Mouse (Mus musculus): ENCODE data around the gene Tmem86b. TPM values are rescaled to one million over a fixed set of nuclear protein-coding genes. Genes with fewer than 3 reads are reported as not detected.

Tmem86b gene
- total RNA-seq, 2 experiments from 2014 or later = 15.4 to 20.8 TPM

DNA sequence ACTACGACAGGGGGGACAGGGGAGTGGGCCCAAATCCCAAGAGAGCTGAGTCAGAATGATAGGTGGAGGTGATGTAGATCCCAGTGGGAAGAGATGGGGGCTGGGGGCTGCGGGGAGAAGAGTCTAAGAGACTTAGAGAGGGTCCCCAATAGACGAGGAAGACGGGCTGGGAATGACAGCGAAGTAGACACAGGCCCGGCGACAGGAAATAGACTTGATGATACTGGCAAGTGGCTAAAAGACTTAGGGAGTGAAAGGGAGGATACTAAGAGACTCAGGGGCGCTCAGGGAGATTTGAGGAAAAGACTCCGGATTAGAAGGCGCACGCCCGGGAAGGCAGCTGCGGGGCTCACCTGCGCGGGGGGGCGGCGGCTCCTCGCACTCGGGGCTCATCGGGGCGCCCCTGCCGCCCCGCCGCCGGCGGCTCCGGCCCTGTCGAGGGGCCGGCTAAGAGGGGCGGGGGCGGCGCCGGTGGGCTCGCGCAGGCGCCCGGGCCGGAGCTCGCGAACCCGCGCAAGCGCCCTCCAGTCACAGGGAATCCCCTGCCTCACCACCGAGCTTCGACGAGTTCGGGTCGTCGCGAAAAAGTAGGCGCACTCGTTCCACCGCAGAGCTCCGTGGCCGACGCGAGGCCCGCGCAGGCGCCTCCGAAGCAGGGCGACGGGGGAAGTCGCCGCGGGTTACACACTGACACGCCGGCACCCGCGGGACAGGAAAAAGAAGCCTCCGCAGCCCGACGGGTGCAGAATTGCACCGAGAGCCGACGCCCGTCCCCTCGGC is 27.1 kb upstream of the Tmem86b start:
- H3K27ac ChIP-seq = peak overlapping the region; percentile 98
- peak overlapping the region; percentile 97 for H3K4me3 ChIP-seq
- no peak for DNase-seq (ENCODE audit: extremely low spot score in 1 of 2, low spot score in 2 of 2)
- intact Hi-C loops (cut with DNase I) = loop anchor here (2.0 kb wide), 1 partner anchor 26 kb away; the partner anchor contains the start of gene Hspbp1
- no peak for TF ChIP-seq CTCF (IDR thresholded peaks at IDR 0.05)

DNA sequence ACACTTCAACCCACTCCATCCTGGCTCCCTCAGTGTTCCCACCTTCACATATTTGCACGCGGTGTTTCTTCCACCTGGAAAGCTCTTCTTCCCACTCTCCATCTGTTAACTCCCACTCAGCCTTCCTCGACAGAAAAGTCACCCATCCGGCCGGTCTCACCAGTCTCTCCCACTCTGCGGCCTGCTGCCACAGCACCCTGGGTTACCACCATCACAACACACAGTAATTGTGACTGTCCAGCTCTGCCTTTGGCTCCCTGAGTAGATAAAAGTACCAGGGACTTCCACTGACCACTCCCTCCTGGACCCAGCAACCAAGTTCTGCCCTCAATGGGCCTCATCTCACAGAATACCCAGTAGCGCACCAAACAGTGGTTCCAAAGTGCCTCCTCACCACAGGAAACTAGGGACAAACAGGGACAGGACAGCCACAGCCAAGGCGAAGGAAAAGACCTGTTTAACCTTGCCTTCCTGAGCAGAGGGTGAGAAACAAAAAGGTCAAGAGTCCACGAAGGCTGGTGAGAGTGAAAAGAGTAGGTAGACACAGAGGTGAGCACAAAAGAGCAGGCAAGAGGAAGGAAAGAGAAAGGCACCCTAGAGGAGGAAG is 26.4 kb upstream of the Tmem86b start:
- Histone ChIP-seq H3K4me3 (peak overlapping the region; percentile 97), H3K27ac (peak overlapping the region; percentile 98)
- DNase-seq (ENCODE audit: extremely low spot score in 1 of 2, low spot score in 2 of 2) = peak; percentile 51 to 66
- TF ChIP-seq CTCF (IDR thresholded peaks at IDR 0.05) = no peak
- intact Hi-C loops (cut with DNase I) = loop anchor here (2.0 kb wide), 1 partner anchor 27 kb away; the partner anchor contains the start of gene Hspbp1

DNA sequence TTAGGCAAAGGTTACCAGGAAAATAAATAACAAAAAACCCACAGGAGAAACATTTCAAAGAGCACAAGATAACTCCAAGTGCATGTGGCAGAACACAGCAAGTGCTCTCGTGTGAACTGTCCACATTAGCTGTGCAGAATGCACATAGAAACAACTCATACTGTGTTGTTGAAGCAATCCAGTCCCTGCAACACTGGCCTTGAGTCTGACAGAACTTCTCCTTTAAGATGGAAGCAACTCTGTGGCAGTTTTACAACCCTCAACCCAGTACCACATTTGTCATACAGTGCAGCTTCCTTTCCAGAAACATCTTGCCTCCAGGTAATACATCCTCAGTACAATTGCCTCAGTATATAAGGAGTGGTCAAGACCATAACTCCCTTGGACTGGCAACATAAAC is 25.6 kb upstream of the Tmem86b start:
- Histone ChIP-seq H3K4me3 (peak overlapping the region; percentile 97), H3K27ac (peak overlapping the region; percentile 10)
- no peak for DNase-seq (ENCODE audit: extremely low spot score in 1 of 2, low spot score in 2 of 2)
- intact Hi-C loops (cut with DNase I) = no loop called here
- no peak for TF ChIP-seq CTCF (IDR thresholded peaks at IDR 0.05)

DNA sequence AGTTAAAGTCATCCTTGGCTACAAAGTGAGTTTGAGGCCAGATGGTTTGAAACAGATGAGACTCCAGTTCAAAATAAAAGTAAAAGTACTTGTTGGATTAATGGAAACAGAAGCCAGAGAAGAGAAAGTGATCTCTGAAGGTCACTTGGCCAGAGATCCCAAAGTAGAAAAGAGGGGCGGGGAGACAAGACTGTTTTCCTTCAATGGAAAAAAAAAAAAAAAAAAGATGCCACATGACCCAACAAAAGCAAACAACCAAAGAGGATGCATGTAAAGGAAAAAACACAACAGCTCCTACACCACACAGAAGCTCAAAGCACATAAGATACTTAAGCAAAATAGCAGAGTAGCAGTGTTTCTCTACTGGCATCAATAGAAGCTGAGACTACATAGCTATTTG is 24.7 kb upstream of the Tmem86b start:
- Histone ChIP-seq H3K27ac (no peak overlapping the region), H3K4me3 (no peak overlapping the region)
- intact Hi-C loops (cut with DNase I) = no loop called here
- no peak for TF ChIP-seq CTCF (IDR thresholded peaks at IDR 0.05)
- DNase-seq (ENCODE audit: extremely low spot score in 1 of 2, low spot score in 2 of 2) = no peak

DNA sequence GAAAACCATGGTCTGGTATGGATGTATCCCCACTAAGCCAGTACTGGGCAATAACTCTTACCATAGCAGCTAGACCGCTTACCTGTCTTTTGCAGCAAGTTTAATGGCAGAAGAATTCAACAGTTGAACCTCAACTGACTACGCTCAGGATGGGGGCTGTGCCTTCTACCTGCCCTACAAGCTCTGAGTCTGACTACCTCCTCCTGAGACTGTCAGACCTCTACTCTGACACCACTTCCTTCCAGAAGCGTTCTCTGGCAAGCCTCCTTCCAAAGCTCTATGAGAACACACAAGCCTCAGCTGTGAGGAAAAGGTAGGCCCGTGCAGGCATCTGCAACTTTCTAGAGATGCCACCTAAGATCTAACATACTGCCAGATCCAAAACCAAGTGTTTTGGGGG is 24.2 kb upstream of the Tmem86b start:
- Histone ChIP-seq H3K4me3 (no peak overlapping the region), H3K27ac (no peak overlapping the region)
- no peak for DNase-seq (ENCODE audit: extremely low spot score in 1 of 2, low spot score in 2 of 2)
- TF ChIP-seq CTCF (IDR thresholded peaks at IDR 0.05) = no peak
- intact Hi-C loops (cut with DNase I) = no loop called here

DNA sequence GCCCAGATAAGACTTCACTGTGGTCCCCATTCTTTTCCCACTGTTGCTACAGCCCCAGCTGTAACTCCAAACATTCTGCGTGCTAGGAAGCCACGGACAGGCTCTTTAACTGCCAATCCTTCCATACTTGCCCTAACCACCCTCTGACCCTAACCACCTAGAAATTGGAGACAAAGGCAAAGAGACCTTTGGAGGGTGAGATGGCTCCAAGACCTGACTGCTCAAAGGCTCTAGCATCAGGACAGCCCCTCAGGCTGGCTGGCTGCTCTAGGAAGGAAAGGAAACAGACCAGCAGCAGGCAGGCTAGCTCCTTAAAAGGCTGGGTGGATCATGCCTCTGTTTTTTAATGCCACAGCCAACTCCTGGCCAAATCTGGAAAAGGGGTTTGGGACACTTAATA is 23.0 kb upstream of the Tmem86b start:
- no peak for TF ChIP-seq CTCF (IDR thresholded peaks at IDR 0.05)
- intact Hi-C loops (cut with DNase I) = no loop called here
- peak overlapping the region; percentile 58 for H3K27ac ChIP-seq
- H3K4me3 ChIP-seq = no peak overlapping the region
- no peak for DNase-seq (ENCODE audit: extremely low spot score in 1 of 2, low spot score in 2 of 2)

DNA sequence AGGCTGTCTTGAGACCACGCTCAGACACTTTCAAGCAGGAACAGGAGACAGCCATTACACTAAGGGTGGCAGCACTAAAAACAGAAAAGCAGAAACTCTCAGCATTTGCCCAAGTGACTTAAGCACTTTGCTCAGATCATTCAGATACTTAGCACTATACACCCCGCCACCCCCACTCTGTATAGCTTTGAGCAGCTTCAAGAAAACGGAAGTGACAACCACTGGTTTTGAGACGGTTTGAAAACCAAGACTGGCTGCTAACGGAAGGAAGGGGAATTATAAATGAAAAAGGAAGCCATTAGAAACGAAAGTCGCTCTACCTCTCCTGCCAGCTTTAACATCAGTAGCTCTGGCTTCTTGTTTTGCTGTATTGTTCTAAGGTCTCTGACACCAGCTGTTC is 22.6 kb upstream of the Tmem86b start:
- Histone ChIP-seq H3K4me3 (no peak overlapping the region), H3K27ac (peak overlapping the region; percentile 58)
- no peak for TF ChIP-seq CTCF (IDR thresholded peaks at IDR 0.05)
- intact Hi-C loops (cut with DNase I) = no loop called here
- no peak for DNase-seq (ENCODE audit: extremely low spot score in 1 of 2, low spot score in 2 of 2)

DNA sequence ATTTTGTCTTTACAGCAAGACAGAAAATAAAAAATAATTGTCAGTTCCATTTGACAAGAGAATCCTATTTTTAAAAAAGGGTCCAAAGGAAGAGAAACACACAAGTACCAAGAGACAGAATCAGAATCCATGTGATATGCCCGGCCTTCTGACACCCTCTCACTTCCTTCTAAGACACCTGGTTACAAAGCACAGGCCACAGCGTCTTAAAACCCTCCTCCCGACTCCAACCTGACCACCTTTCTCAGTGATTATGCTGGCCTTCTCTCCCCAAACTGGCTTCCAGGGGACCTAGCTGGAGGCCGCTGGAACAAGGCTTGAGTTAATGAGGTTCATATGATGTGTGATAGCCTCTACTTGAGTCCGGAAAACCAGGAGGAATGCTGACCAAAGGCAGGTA is 22.1 kb upstream of the Tmem86b start:
- TF ChIP-seq CTCF (IDR thresholded peaks at IDR 0.05) = no peak
- intact Hi-C loops (cut with DNase I) = no loop called here
- Histone ChIP-seq H3K4me3 (no peak overlapping the region), H3K27ac (peak overlapping the region; percentile 55)
- no peak for DNase-seq (ENCODE audit: extremely low spot score in 1 of 2, low spot score in 2 of 2)

DNA sequence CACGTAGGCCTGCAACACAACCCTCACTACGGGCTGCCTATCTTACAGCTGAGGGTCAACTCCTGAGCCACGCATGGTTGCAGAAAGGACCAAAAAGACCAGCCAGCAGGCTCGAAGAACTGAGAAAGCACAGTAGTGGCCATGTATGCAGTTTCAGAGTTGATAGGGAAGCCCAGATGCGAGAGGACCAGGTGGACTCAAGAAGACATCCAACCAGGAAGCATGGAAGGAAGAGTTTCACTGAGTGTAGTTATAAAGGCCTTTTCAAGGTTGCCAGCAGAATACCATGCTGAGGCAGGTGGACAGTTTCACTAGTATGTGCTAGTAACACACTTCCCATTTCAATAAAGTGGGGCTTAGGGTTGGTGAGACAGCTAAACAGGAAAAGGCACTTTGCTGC is 21.5 kb upstream of the Tmem86b start:
- TF ChIP-seq CTCF (IDR thresholded peaks at IDR 0.05) = no peak
- intact Hi-C loops (cut with DNase I) = no loop called here
- no peak overlapping the region for H3K27ac ChIP-seq
- DNase-seq (ENCODE audit: extremely low spot score in 1 of 2, low spot score in 2 of 2) = no peak
- H3K4me3 ChIP-seq = no peak overlapping the region

DNA sequence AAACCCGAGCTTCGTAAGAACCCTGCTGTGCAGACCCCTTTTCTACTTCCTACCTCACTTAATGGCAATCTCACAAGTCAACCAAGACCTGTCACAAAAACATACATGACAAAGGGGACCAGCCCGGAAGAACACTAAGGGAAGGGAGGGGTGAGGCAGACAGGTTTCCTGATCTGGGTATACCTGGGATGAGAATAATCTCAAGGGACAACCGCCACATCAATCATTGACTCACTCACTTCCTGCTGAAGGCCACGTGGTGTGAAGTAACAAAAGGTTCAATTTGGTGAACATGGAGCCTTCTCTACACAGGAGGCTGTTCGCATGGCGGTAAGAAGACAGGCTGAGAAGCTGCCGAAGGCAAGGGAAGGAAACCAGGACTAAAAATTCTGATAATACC is 20.4 kb upstream of the Tmem86b start:
- Histone ChIP-seq H3K27ac (no peak overlapping the region), H3K4me3 (no peak overlapping the region)
- no peak for TF ChIP-seq CTCF (IDR thresholded peaks at IDR 0.05)
- intact Hi-C loops (cut with DNase I) = no loop called here
- DNase-seq (ENCODE audit: extremely low spot score in 1 of 2, low spot score in 2 of 2) = no peak

DNA sequence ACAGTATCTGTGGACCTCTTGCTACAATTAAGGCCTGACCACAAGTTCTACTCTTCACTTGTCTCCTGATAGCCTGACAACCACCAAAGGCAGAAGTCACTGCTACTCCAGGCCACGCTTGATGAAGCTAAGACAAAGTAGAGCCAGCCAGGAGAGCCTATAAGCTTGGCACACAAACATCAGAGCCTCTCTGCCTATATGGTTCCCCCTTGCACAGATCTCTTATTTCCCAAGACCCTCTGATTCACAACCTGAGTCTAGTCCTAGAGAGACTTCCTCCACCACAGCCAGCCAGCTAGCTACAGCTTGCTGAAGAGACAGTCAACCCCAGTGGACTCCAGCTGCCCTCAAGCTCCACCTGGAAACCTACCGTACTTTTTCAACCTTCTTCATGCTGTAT is 16.8 kb upstream of the Tmem86b start:
- DNase-seq (ENCODE audit: extremely low spot score in 1 of 2, low spot score in 2 of 2) = no peak
- intact Hi-C loops (cut with DNase I) = no loop called here

DNA sequence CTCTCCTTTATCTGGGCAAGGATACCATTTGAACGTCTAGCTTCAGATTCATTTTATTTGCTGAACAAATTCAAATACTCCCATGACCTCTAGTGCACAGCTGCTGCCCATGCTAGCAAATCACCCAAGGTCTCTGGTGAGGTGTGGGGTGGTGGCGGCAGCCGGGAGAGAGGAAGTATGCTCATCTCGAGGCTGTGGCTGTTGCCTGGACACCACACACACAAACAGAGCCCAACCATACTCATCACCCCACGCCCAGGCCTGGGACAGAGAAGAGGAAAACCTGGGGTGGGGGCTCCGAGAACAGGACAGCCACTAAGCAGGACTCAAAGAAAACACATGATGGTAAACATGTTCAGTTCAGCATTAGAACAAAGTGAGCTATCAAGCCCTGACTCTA is 16.1 kb upstream of the Tmem86b start:
- intact Hi-C loops (cut with DNase I) = no loop called here
- no peak for TF ChIP-seq CTCF (IDR thresholded peaks at IDR 0.05)
- Histone ChIP-seq H3K27ac (no peak overlapping the region), H3K4me3 (no peak overlapping the region)
- DNase-seq (ENCODE audit: extremely low spot score in 1 of 2, low spot score in 2 of 2) = no peak

More for the DNA sequence above, 16.8 kb upstream of the Tmem86b start:
- no peak overlapping the region for H3K4me3 ChIP-seq
- no peak overlapping the region for H3K27ac ChIP-seq
- no peak for TF ChIP-seq CTCF (IDR thresholded peaks at IDR 0.05)

DNA sequence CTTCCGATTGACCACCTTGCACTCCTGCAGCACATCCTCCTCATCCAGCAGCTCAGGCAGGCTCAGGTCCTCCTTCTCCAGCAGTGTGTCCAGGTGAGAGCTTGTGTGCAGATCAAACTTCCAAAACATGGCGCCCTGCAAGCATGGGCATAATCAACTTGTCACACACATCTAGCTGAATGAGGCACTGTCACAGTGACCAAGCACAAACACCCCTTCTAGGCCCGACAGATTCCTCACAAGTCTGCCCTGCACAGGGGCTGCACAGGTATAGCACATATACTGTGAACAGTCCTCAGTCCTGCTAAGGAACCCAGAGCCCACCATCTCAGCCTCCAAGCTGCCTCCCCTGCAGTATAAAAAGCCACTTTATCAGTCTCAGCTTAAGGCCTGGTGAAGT is 15.6 kb upstream of the Tmem86b start:
- no peak overlapping the region for H3K27ac ChIP-seq
- no peak for DNase-seq (ENCODE audit: extremely low spot score in 1 of 2, low spot score in 2 of 2)
- no peak overlapping the region for H3K4me3 ChIP-seq
- TF ChIP-seq CTCF (IDR thresholded peaks at IDR 0.05) = no peak
- intact Hi-C loops (cut with DNase I) = no loop called here
